Mouse (Mus musculus) E14TG2a.4 (cell line): ENCODE measurements at regions not wholly inside any gene's neighbourhood (a gene's known extent, or its start where the extent isn't known, plus 50 kb on each side); places are given as distances from the start of the nearest gene placed in this dataset.

ENCODE experiments used
- CTCF ChIP-seq: conservative IDR thresholded peaks from 2 replicates; pipeline ENCODE4 v1.5.1; 2014; ENCODE audit warnings: low read length
- POU5F1 ChIP-seq: IDR thresholded peaks from 2 replicates; pipeline ENCODE4 v1.6.1; 2014; ENCODE audit warnings: low read length, borderline replicate concordance

GRCm38 (mm10) chr2:117440801-117441281 lies 98.0 kb upstream of the Rasgrp1 start:
- TF ChIP-seq CTCF (no peak), POU5F1 (no peak)
